Mouse (Mus musculus) adrenal gland, postnatal 36 days (tissue): Measurements from ENCODE around the gene Chit1. TPM values are rescaled to one million over a fixed set of nuclear protein-coding genes. Genes with fewer than 3 reads are reported as not detected.

Experiments
- DNase-seq, 2 experiments: peaks; one replicate each; pipeline ENCODE4 v3.0.0; 2021; ENCODE audit warnings: mixed read lengths in 1 of 2
- total RNA-seq, 2 experiments: library from RNA; stranded (reverse); gene quantifications; 2 replicates each; pipeline ENCODE4 v1.2.3; 2021

The Chit1 gene
- total RNA-seq, 2 experiments from 2014 or later = not detected

- DNase-seq = no peak
Observed at GRCm38 (mm10) chr1:134142363-134142794, 31.3 kb downstream of the Chit1 start.

GRCm38 (mm10) chr1:134146066-134146465, 35.0 kb downstream of the Chit1 start:
- no peak for DNase-seq

GRCm38 (mm10) chr1:134150076-134150475, 39.0 kb downstream of the Chit1 start:
- DNase-seq = no peak

GRCm38 (mm10) chr1:134150745-134151144, 39.7 kb downstream of the Chit1 start:
- no peak for DNase-seq

GRCm38 (mm10) chr1:134151655-134152412, 40.8 kb downstream of the Chit1 start:
- peak; percentile 71 to 81 for DNase-seq

- DNase-seq = no peak
Observed at GRCm38 (mm10) chr1:134152626-134153590, 41.9 kb downstream of the Chit1 start.

- no peak for DNase-seq
Observed at GRCm38 (mm10) chr1:134154121-134154520, 43.1 kb downstream of the Chit1 start.

- no peak for DNase-seq
Observed at GRCm38 (mm10) chr1:134154655-134155054, 43.6 kb downstream of the Chit1 start.

GRCm38 (mm10) chr1:134160404-134160803, 49.4 kb downstream of the Chit1 start:
- no peak for DNase-seq

- no peak for DNase-seq
Observed at GRCm38 (mm10) chr1:134161399-134161798, 50.4 kb downstream of the Chit1 start.

GRCm38 (mm10) chr1:134162510-134163225, 51.6 kb downstream of the Chit1 start:
- no peak for DNase-seq

- no peak for DNase-seq
Observed at GRCm38 (mm10) chr1:134163476-134163875, 52.4 kb downstream of the Chit1 start.

GRCm38 (mm10) chr1:134164454-134164853, 53.4 kb downstream of the Chit1 start:
- DNase-seq = no peak

GRCm38 (mm10) chr1:134166547-134166946, 55.5 kb downstream of the Chit1 start:
- DNase-seq = no peak

- DNase-seq = no peak
Observed at GRCm38 (mm10) chr1:134167416-134168305, 56.6 kb downstream of the Chit1 start.

GRCm38 (mm10) chr1:134168567-134168966, 57.5 kb downstream of the Chit1 start:
- DNase-seq = no peak

- no peak for DNase-seq
Observed at GRCm38 (mm10) chr1:134168985-134169697, 58.1 kb downstream of the Chit1 start.

GRCm38 (mm10) chr1:134173081-134173480, 62.0 kb downstream of the Chit1 start:
- no peak for DNase-seq

GRCm38 (mm10) chr1:134177976-134178375, 66.9 kb downstream of the Chit1 start:
- no peak for DNase-seq

- peak in 1 of 2 experiments; percentile 26 for DNase-seq
Observed at GRCm38 (mm10) chr1:134182025-134182424, 71.0 kb downstream of the Chit1 start, which contains the start of gene Chil1. Gene Chil1 (plus strand): TSS chr1:134182176.
